Mouse (Mus musculus) neural tube, embryonic 12.5 days (tissue): ENCODE data around the gene Trem1. TPM values are rescaled to one million over a fixed set of nuclear protein-coding genes. Genes with fewer than 3 reads are reported as not detected.

ENCODE experiments used
- ATAC-seq: fragments of 200-750 bp; cut with Nextera tagmentation; 2 replicates; pipeline ENCODE4 v1.8.0; 2017; ENCODE audit warnings: low read depth, mild to moderate bottlenecking, moderate TSS enrichment, moderate library complexity; ENCODE audit not compliant: low FRiP score
- H3K27ac ChIP-seq: fragments of 300-500 bp; sonication (generic); 2 replicates; pipeline ENCODE4 v1.5.1; 2016
- H3K27me3 ChIP-seq: fragments of 300-500 bp; sonication (generic); replicated peaks from 2 replicates; pipeline ENCODE4 v1.6.1; 2016; ENCODE audit warnings: mild to moderate bottlenecking
- H3K36me3 ChIP-seq: fragments of 300-500 bp; sonication (generic); 2 replicates; pipeline ENCODE4 v1.6.1; 2016; ENCODE audit warnings: mild to moderate bottlenecking
- H3K4me1 ChIP-seq: fragments of 300-500 bp; sonication (generic); 2 replicates; pipeline ENCODE4 v1.6.1; 2016
- H3K4me2 ChIP-seq: fragments of 300-500 bp; sonication (generic); replicated peaks from 2 replicates; pipeline ENCODE4 v1.6.1; 2016; ENCODE audit warnings: mild to moderate bottlenecking
- H3K4me3 ChIP-seq: fragments of 300-500 bp; sonication (generic); 2 replicates; pipeline ENCODE4 v1.5.1; 2016
- H3K9ac ChIP-seq: fragments of 300-500 bp; sonication (generic); 2 replicates; pipeline ENCODE4 v1.6.1; 2016; ENCODE audit warnings: mild to moderate bottlenecking
- H3K9me3 ChIP-seq: fragments of 300-500 bp; sonication (generic); 2 replicates; pipeline ENCODE4 v1.6.1; 2016; ENCODE audit warnings: mild to moderate bottlenecking
- WGBS: fragments of 180-500 bp; shearing (Covaris S2); methylation state at CpG from one replicate; pipeline ENCODE4 v1.1.7; 2016; 5-methylcytosine and 5-hydroxymethylcytosine counted together
- polyA plus RNA-seq: library from polyadenylated mRNA; unstranded; fragments of >200 nt; fragmentation: Nextera tagmentation; extraction: Ambion mirVana; gene quantifications from 2 replicates; pipeline ENCODE4 v1.2.1, GENCODE M21; 2016

The Trem1 gene
- 0.09 TPM in 1 of 2 replicates, not detected in the other for polyA plus RNA-seq

- Histone ChIP-seq H3K4me3 (no peak within 1 kb of the TSS), H3K9me3 (no peaks in the 10 kb centered on the region), H3K27me3 (no peaks in the 10 kb centered on the region), H3K9ac (no peak within 1 kb of the TSS), H3K27ac (no peak within 1 kb of the TSS), H3K36me3 (no peaks in the 10 kb centered on the region), H3K4me2 (no peak within 1 kb of the TSS), H3K4me1 (no peaks in the 10 kb centered on the region)
- 71% methylated on average over 6 of the region's 6 CpGs for WGBS
- no peak for ATAC-seq
Measured at GRCm38 (mm10) chr17:48232518-48232917, at the start of gene Trem1. TSS of gene Trem1 (plus strand) at chr17:48232768.

- Histone ChIP-seq H3K36me3 (no peaks in the 10 kb centered on the region), H3K9ac (no peak overlapping the region), H3K27me3 (no peaks in the 10 kb centered on the region), H3K9me3 (no peaks in the 10 kb centered on the region), H3K4me3 (no peak overlapping the region), H3K4me1 (no peaks in the 10 kb centered on the region), H3K4me2 (no peak overlapping the region), H3K27ac (no peak overlapping the region)
- no peak for ATAC-seq
- 72% methylated on average over 5 of the region's 5 CpGs for WGBS
Measured at GRCm38 (mm10) chr17:48185252-48185651, 47.3 kb upstream of the Trem1 start.

GRCm38 (mm10) chr17:48192366-48192765 is 40.2 kb upstream of the Trem1 start:
- H3K27ac ChIP-seq, result no peak overlapping the region
- H3K27me3 ChIP-seq, result no peaks in the 10 kb centered on the region
- ATAC-seq, result no peak
- H3K36me3 ChIP-seq, result no peaks in the 10 kb centered on the region
- no peak overlapping the region for H3K9ac ChIP-seq
- H3K9me3 ChIP-seq, result no peaks in the 10 kb centered on the region
- H3K4me2 ChIP-seq, result no peak overlapping the region
- H3K4me3 ChIP-seq, result no peak overlapping the region
- 80% methylated on average over 2 of the region's 2 CpGs for WGBS
- no peaks in the 10 kb centered on the region for H3K4me1 ChIP-seq

GRCm38 (mm10) chr17:48203086-48203485 is 29.5 kb upstream of the Trem1 start:
- no peaks in the 10 kb centered on the region for H3K4me1 ChIP-seq
- no peak overlapping the region for H3K4me2 ChIP-seq
- H3K9ac ChIP-seq, result no peak overlapping the region
- ATAC-seq, result no peak
- peaks cover 15% of the 10 kb centered on the region; the same call in 1 of the 2 replicates for H3K9me3 ChIP-seq
- H3K27ac ChIP-seq, result no peak overlapping the region
- no peak overlapping the region for H3K4me3 ChIP-seq
- H3K36me3 ChIP-seq, result no peaks in the 10 kb centered on the region
- WGBS, result 95% methylated on average over 12 of the region's 12 CpGs
- no peaks in the 10 kb centered on the region for H3K27me3 ChIP-seq

- no peak overlapping the region for H3K9ac ChIP-seq
- no peaks in the 10 kb centered on the region for H3K9me3 ChIP-seq
- H3K4me1 ChIP-seq, result no peaks in the 10 kb centered on the region
- H3K4me2 ChIP-seq, result no peak overlapping the region
- H3K27me3 ChIP-seq, result no peaks in the 10 kb centered on the region
- H3K36me3 ChIP-seq, result no peaks in the 10 kb centered on the region
- H3K4me3 ChIP-seq, result no peak overlapping the region
- H3K27ac ChIP-seq, result no peak overlapping the region
- WGBS, result 96% methylated on average over 12 of the region's 12 CpGs
- ATAC-seq, result no peak
Measured at GRCm38 (mm10) chr17:48212596-48212995, 20.0 kb upstream of the Trem1 start.

- H3K9ac ChIP-seq, result no peak overlapping the region
- no peaks in the 10 kb centered on the region for H3K9me3 ChIP-seq
- no peak overlapping the region for H3K27ac ChIP-seq
- no peak for ATAC-seq
- 78% methylated on average over 5 of the region's 5 CpGs for WGBS
- H3K36me3 ChIP-seq, result no peaks in the 10 kb centered on the region
- H3K4me3 ChIP-seq, result no peak overlapping the region
- H3K4me2 ChIP-seq, result no peak overlapping the region
- H3K4me1 ChIP-seq, result no peaks in the 10 kb centered on the region
- no peaks in the 10 kb centered on the region for H3K27me3 ChIP-seq
Measured at GRCm38 (mm10) chr17:48213511-48213910, 19.1 kb upstream of the Trem1 start.

- H3K27ac ChIP-seq, result no peak overlapping the region
- no peaks in the 10 kb centered on the region for H3K27me3 ChIP-seq
- no peaks in the 10 kb centered on the region for H3K9me3 ChIP-seq
- no peaks in the 10 kb centered on the region for H3K4me1 ChIP-seq
- no peak for ATAC-seq
- no peak overlapping the region for H3K4me2 ChIP-seq
- H3K36me3 ChIP-seq, result no peaks in the 10 kb centered on the region
- WGBS, result 95% methylated on average over 1 of the region's 1 CpGs
- no peak overlapping the region for H3K4me3 ChIP-seq
- H3K9ac ChIP-seq, result no peak overlapping the region
Measured at GRCm38 (mm10) chr17:48215429-48215828, 17.1 kb upstream of the Trem1 start.

- Histone ChIP-seq H3K36me3 (no peaks in the 10 kb centered on the region), H3K27ac (no peak overlapping the region), H3K27me3 (no peaks in the 10 kb centered on the region), H3K4me1 (no peaks in the 10 kb centered on the region), H3K9me3 (no peaks in the 10 kb centered on the region), H3K4me3 (no peak overlapping the region), H3K4me2 (no peak overlapping the region), H3K9ac (no peak overlapping the region)
- WGBS, result 88% methylated on average over 7 of the region's 7 CpGs
- no peak for ATAC-seq
Measured at GRCm38 (mm10) chr17:48230680-48231079, 1.9 kb upstream of the Trem1 start.

GRCm38 (mm10) chr17:48233789-48234188 is 1.2 kb downstream of the Trem1 start:
- H3K4me1 ChIP-seq, result no peaks in the 10 kb centered on the region
- H3K9me3 ChIP-seq, result no peaks in the 10 kb centered on the region
- H3K36me3 ChIP-seq, result no peaks in the 10 kb centered on the region
- no peak overlapping the region for H3K4me2 ChIP-seq
- H3K9ac ChIP-seq, result no peak overlapping the region
- H3K27ac ChIP-seq, result no peak overlapping the region
- ATAC-seq, result no peak
- no peaks in the 10 kb centered on the region for H3K27me3 ChIP-seq
- H3K4me3 ChIP-seq, result no peak overlapping the region
- 91% methylated on average over 4 of the region's 4 CpGs for WGBS

GRCm38 (mm10) chr17:48234550-48234949 is 2.0 kb downstream of the Trem1 start:
- no peaks in the 10 kb centered on the region for H3K36me3 ChIP-seq
- H3K9ac ChIP-seq, result no peak overlapping the region
- H3K4me2 ChIP-seq, result no peak overlapping the region
- no peak overlapping the region for H3K4me3 ChIP-seq
- H3K9me3 ChIP-seq, result no peaks in the 10 kb centered on the region
- ATAC-seq, result no peak
- H3K4me1 ChIP-seq, result no peaks in the 10 kb centered on the region
- no peak overlapping the region for H3K27ac ChIP-seq
- H3K27me3 ChIP-seq, result no peaks in the 10 kb centered on the region
- 82% methylated on average over 5 of the region's 5 CpGs for WGBS

GRCm38 (mm10) chr17:48235773-48236370 is 3.3 kb downstream of the Trem1 start:
- Histone ChIP-seq H3K4me3 (no peak overlapping the region), H3K27ac (no peak overlapping the region), H3K36me3 (no peaks in the 10 kb centered on the region), H3K4me1 (no peaks in the 10 kb centered on the region), H3K27me3 (no peaks in the 10 kb centered on the region), H3K4me2 (no peak overlapping the region), H3K9me3 (no peaks in the 10 kb centered on the region), H3K9ac (no peak overlapping the region)
- WGBS, result 39% methylated on average over 4 of the region's 4 CpGs
- no peak for ATAC-seq

GRCm38 (mm10) chr17:48237621-48238020 is 5.1 kb downstream of the Trem1 start:
- Histone ChIP-seq H3K4me2 (no peak overlapping the region), H3K9ac (no peak overlapping the region), H3K27ac (no peak overlapping the region), H3K36me3 (no peaks in the 10 kb centered on the region), H3K27me3 (no peaks in the 10 kb centered on the region), H3K4me3 (no peak overlapping the region), H3K4me1 (no peaks in the 10 kb centered on the region), H3K9me3 (no peaks in the 10 kb centered on the region)
- ATAC-seq, result no peak
- WGBS, result 88% methylated on average over 8 of the region's 8 CpGs

- 84% methylated on average over 11 of the region's 11 CpGs for WGBS
- Histone ChIP-seq H3K4me3 (no peak within 1 kb of the TSS), H3K9me3 (no peaks in the 10 kb centered on the region; the same call in 1 of the 2 replicates), H3K27ac (no peak within 1 kb of the TSS), H3K27me3 (no peaks in the 10 kb centered on the region), H3K4me2 (no peak within 1 kb of the TSS), H3K36me3 (no peaks in the 10 kb centered on the region), H3K4me1 (no peaks in the 10 kb centered on the region), H3K9ac (no peak within 1 kb of the TSS)
- no peak for ATAC-seq
Measured at GRCm38 (mm10) chr17:48247221-48247928, 14.8 kb downstream of the Trem1 start, which contains the start of gene Trem3. TSS of gene Trem3 (plus strand) at chr17:48247777.
